In the genomic region with DNA sequence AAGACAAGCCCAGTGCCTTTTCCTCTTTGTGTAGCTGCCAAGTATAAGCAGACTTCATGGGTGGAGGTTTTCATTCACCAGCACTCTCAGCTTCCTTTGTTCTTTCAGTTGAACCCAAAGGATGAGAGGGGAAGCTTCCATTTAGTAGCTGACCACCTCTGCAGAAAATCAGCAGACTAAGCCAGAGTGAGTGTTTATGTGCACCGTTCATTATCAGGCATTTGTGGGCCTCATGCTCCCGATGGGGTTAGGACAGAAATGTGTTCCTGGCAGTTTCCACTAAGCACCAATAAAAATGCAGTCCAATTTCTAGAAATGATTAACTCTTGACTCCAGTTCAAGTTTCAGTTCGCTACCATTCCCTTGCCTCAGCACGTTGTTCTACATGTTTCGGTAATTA, we compare ENCODE assay signal across 11 mouse cellular contexts.
DNase-seq lines count a peak whose midpoint lies in the region; ATAC-seq and TF ChIP-seq lines count a peak whose summit lies in the region.
"Had no signal": no experiment of that assay in that cellular context is flagged by ENCODE, and none has a peak within 500 bp of the region (broad histone marks: within the 10 kb centered on the region; RNA-seq: fewer than 3 reads in every experiment).

No protein-coding gene starts in this region.

- no peaks in the 10 kb centered on the region for H3K36me3 ChIP-seq in heart, embryonic 15.5 days
- no peaks in the 10 kb centered on the region for H3K36me3 ChIP-seq in forebrain, embryonic 14.5 days (ENCODE audit: control insufficient read depth, insufficient read depth, low read length)
- H3K36me3 ChIP-seq in kidney, postnatal 0 days (ENCODE audit: insufficient read depth, low read length): no peaks in the 10 kb centered on the region

- TF ChIP-seq CTCF in kidney, postnatal 0 days (IDR thresholded peaks at IDR 0.05; ENCODE audit: low read depth): no peak

- H3K9ac ChIP-seq in heart, embryonic 15.5 days: no peak overlapping the region
- no peak overlapping the region for H3K9ac ChIP-seq in forebrain, embryonic 14.5 days (ENCODE audit: low read length)
- no peak overlapping the region for H3K9ac ChIP-seq in kidney, postnatal 0 days (ENCODE audit: low read depth, low read length)

- no peak overlapping the region for H3K4me3 ChIP-seq in heart, embryonic 15.5 days
- no peak overlapping the region for H3K4me3 ChIP-seq in forebrain, embryonic 14.5 days (ENCODE audit: low read depth, low read length)
- no peak overlapping the region for H3K4me3 ChIP-seq in kidney, postnatal 0 days (replicated peaks; ENCODE audit: low read depth, low read length)

- H3K27ac ChIP-seq in heart, embryonic 15.5 days: no peak overlapping the region
- H3K27ac ChIP-seq in forebrain, embryonic 14.5 days (ENCODE audit: low read depth, low read length): 0 out of 2 replicates have a peak overlapping the region, but pooled peaks have one; percentile 21
- no peak overlapping the region for H3K27ac ChIP-seq in kidney, postnatal 0 days

- H3K27me3 ChIP-seq in heart, embryonic 15.5 days: no peaks in the 10 kb centered on the region
- H3K27me3 ChIP-seq in forebrain, embryonic 14.5 days (replicated peaks; ENCODE audit: control insufficient read depth, insufficient read depth, low read length): no peaks in the 10 kb centered on the region
- H3K27me3 ChIP-seq in kidney, postnatal 0 days (ENCODE audit: insufficient read depth, low read length): no peaks in the 10 kb centered on the region

- no peak for DNase-seq in heart, postnatal 36 days
- DNase-seq in brain, adult 2 months (ENCODE audit: low read depth, low spot score): peak; percentile 8
- DNase-seq in forebrain, embryonic 14.5 days (ENCODE audit: low spot score): peak; percentile 73
- peak; percentile 41 for DNase-seq in kidney, postnatal 0 days (ENCODE audit: low spot score)
- DNase-seq in gastrocnemius, postnatal 14 days: no peak
- DNase-seq: adrenal gland, adult 2 months; cerebellum, adult 9-10 months; thymus, postnatal 25 days had no signal

- H3K9me3 ChIP-seq in heart, embryonic 15.5 days (replicated peaks): no peaks in the 10 kb centered on the region
- no peaks in the 10 kb centered on the region for H3K9me3 ChIP-seq in forebrain, embryonic 14.5 days (replicated peaks; ENCODE audit: control insufficient read depth, low read length)
- H3K9me3 ChIP-seq in kidney, postnatal 0 days (replicated peaks; ENCODE audit: low read length): no peaks in the 10 kb centered on the region

- 54% methylated on average over 5 of the region's 5 CpGs for WGBS in heart, embryonic 15.5 days
- WGBS in forebrain, embryonic 14.5 days: 38% methylated on average over 5 of the region's 5 CpGs
- 29% methylated on average over 5 of the region's 5 CpGs for WGBS in kidney, postnatal 0 days

- H3K4me1 ChIP-seq in heart, embryonic 15.5 days (replicated peaks): no peaks in the 10 kb centered on the region
- no peaks in the 10 kb centered on the region for H3K4me1 ChIP-seq in forebrain, embryonic 14.5 days (ENCODE audit: control insufficient read depth, insufficient read depth, low read length)
- no peaks in the 10 kb centered on the region for H3K4me1 ChIP-seq in kidney, postnatal 0 days (replicated peaks; ENCODE audit: insufficient read depth, low read length)

- intact Hi-C loops in heart, postnatal 36 days (cut with DNase I): no loop called here
- intact Hi-C loops in gastrocnemius, postnatal 14 days (cut with DNase I; ENCODE audit: low total_unique reads): no loop called here

- no peak for ATAC-seq in heart, embryonic 15.5 days (replicated peaks; ENCODE audit: insufficient number of reproducible peaks, insufficient read depth, low FRiP score, low read depth)
- peak; percentile 48; the same call in 1 of the 2 replicates for ATAC-seq in forebrain, embryonic 14.5 days
- no peak for ATAC-seq in kidney, postnatal 0 days (replicated peaks; ENCODE audit: low FRiP score, low read depth)
- no peak for ATAC-seq in megakaryocyte, adult 5-6 weeks (ENCODE audit: poor library complexity, severe bottlenecking)
- no peak for ATAC-seq in erythroblast, adult 5-6 weeks (replicated peaks; ENCODE audit: low FRiP score, poor library complexity, severe bottlenecking)

- H3K4me2 ChIP-seq in heart, embryonic 15.5 days: peak overlapping the region; percentile 18; the same call in 1 of the 2 replicates
- H3K4me2 ChIP-seq in forebrain, embryonic 14.5 days (ENCODE audit: low read length): no peak overlapping the region
- peak overlapping the region; percentile 4; the same call in 1 of the 2 replicates for H3K4me2 ChIP-seq in kidney, postnatal 0 days (ENCODE audit: low read length)

Comparison
In these comparisons a context has a peak if more than half of its experiments do, and no peak if none do; other contexts are left out.
1. DNase-seq: peak in brain, adult 2 months (single experiment), forebrain, embryonic 14.5 days (single experiment) and kidney, postnatal 0 days (single experiment); none in heart, postnatal 36 days (0 of 2) and gastrocnemius, postnatal 14 days (single experiment).